Mouse (Mus musculus) right cerebral cortex, postnatal 10 days (tissue): ENCODE results near the gene Prr5l.
"Not testable (repeated sequence)": the region's sequence is repeated elsewhere in the genome, so short reads cannot be mapped to it uniquely, and the experiment has no call there.

Source experiments
- DNase-seq, 2 experiments: peaks; one replicate each; pipeline ENCODE4 v3.0.0; 2021; ENCODE audit warnings: low spot score in 2 of 2

The Prr5l gene

DNA sequence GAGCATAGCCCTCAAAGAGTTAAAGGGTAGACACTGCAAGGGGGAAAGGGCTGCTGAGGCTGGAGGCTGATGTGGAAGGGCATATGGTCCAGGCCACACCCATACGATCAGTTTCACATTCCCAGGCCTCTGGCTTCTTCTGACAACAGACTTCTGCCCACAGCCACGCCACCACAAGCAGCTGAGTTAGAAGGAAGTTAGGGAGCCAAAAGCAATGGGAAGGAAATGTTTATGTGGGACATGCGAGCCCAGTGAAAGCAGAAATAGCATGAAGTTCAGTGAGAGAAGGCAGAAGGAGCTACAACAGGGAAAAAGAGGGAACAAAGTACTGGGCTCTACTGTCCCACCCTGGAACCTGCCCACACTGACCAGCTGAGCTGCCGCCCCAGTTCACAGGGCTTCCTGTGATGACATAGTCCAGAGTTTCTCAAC lies 119.9 kb downstream of the Prr5l start:
- DNase-seq: no peak

DNA sequence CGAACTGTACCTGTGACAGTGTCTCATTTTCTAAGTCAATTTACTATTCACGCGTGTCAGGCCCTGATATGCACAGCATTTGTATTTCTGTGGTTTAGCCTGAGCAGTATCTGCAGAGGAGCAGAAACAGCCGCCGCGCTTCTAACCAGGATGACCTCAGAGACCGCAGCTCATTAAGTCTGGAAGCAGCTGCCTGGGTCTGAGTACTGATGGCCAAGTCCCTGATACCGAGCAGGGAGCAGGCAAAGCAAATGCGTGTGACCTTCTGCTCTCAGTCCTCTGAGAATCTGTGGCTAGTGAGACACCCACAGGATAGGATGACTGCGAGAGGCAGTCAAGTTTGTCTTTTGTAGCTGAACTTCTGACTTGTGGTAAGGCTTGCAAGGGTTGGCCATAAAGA lies 120.4 kb downstream of the Prr5l start:
- no peak for DNase-seq

DNA sequence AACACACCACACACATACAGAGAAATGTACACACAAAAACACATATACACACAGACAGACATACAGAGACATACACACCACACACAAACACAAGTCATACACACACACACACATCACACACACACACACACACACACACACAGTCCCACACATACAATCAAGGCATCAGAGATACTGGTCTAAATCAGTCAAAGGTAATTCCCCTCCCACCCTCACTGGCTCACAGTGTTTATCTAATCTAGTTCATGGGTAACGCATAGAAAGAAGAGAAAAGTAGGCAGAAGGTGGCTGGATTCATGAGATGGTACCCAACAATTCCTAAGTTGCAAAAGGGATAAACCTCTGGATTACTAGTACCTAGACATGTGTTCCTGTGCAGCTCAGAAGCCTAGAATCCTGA lies 120.9 kb downstream of the Prr5l start:
- DNase-seq: no peak

DNA sequence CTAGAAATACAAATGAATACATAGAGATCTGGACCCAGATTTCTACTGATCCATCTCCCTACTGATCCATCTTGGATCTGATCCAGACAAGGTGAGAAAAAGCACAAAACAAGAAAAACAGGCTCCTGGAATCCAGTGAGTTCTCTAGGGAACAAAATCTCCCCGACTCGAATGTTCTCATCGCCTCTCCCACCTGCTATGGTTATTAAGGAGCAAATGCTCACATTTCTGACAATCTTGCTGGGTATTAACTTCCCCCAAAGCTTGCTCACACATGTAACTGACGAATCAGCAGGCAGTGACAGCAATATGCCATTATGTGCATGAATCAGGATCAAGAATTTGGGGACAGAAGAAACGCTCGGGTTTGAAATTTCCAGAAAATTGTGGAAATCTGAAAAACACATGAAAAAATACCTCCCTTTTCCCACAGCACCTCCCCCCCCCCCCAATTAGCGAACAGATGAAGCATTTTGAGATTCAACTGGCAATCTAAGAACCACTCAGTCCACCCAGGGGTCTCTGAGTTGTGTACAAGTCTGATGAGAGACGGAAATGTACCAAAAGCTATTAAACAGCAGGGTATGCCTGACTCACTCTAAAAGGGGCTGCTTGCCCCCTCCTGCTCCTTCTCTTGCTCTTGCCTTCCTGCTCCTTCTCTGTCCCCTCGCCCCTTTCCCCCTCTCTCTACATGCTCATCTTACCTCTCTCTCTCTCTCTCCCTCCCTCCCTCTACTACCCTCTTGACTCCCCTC lies 123.1 kb downstream of the Prr5l start:
- no peak for DNase-seq

DNA sequence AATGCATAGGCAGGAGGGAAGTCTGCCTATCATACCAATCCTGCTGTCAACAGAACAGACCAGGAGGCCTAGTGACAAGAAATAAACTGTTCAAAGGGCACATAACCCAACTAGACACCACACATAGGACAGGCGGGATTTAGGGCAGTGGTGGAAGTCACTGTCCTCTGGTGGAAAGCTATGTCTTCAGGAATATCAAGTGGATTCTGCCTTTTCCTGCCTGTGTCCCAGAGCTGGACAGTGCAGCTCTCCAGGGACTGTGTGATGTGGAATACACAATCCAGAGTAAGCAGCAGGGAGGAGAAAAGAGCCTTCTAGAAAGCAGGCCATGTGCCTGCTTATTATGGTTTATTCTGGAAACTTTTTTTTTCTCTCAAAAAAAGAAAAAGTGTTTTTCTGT lies 125.0 kb downstream of the Prr5l start:
- no peak for DNase-seq

DNA sequence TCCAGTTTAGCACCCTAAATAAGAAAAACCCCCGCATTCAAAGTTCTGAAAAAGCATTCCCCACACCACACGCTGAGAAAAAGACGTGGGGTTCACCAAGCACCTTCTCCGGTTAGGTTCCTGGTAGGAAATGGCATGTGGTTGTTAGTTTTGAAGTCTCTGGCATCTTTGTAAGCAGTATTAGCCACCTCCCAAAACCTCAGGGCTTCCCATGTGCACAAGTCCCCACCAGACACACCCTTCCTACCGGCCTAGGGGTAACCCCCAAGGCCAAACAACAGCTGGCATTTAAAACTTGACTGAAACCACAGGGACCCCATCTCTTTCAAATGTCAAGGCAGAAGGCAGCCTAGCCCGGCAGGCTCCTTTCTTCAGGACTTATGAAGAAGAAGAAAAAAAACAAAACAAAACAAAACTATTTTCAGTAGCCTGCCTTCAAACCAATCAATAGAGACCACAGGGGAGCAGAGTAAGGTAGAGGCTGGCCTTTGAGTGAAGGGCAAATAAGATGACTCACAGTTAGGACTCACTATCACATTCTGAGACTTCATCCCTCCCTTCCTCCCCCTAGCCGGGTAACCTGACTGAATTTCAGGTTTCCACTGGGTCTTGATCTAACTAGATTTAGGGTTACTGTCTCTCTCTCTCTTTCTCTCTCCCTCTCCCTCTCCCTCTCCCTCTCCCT lies 126.6 kb downstream of the Prr5l start:
- DNase-seq: no peak

DNA sequence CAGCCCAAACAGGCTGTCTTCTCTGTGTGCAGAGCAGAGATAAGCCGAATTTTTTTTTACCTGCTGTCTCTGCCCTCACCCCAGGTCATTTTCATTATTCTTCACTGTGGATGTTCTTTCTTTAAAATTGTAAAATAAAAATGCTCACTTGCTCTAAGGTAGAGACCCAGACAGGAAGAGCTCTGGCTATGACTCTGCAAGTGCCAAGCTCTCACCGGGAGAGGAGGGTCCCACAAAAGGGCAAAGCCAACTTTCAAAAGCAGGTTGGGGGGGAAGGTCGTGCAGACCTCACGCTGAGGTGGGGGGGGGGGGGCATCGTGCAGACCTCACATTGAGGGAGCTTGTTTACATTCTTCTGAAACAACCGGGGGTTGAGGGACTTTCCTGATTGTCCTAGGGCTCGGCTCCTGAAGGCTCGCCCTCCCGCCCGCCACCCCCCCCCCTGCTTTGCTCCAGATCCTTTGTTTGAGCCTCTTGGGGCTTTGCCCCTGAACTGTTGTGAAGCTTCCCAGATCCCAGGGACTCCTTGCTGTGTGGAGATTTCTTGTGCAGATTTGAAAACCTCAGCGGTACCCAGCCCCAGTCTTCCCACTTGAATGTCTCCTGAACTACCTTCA lies 127.8 kb downstream of the Prr5l start:
- no peak for DNase-seq

DNA sequence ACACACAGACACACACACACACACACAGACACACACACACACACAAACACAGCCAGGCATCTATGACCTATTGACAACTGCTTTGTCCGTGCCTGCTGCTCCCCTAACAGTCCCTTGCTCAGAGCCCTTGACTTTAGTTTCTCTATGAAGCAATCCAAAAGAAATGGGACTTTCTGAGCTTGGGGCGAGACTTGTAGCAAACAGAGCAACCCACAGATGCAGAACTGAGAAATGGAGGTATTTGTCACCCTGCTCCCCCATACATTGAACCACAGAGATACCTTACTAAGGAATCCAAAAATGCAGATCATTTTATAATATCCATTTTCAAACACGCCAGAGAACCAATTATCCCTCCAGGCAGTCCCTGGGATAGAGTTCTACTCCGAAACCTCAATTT lies 128.4 kb downstream of the Prr5l start:
- no peak for DNase-seq

DNA sequence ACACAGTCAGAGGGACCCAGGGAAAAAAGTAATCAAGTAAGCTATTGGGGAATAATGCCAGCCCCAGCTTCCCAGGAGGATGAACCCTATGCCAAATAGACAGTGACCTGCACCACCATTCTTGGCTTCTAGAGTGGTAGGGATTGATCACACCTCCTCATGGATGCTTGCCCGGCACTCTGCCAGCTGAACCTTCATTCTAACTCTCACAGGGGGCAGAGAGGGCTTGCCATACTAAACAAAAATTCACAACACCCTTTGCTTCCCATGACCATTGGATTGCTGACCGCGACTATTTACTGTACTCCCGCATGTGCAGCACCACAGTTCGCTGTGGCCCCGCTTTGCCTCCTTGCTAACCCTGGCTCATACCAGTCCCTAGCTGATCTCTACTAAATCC lies 129.8 kb downstream of the Prr5l start:
- no peak for DNase-seq

DNA sequence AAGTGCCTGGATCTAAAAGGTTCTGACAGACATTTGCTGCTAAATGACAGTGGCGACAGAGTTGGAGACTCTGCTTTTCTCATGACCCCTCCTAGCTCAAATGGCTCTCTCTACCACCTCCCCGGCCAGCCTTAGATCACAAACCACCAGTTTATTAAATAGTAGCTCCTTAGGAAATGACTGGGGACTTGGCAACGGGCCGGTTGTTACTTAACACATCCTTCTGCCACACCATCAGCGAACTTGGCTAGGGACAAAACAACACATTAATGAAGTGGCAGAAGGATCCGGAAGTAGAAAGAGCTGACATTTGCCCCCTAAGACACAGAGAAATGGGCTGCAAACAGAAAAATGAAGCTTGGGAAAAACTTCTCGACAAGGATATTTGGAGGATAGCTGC lies 130.4 kb downstream of the Prr5l start:
- DNase-seq: no peak

DNA sequence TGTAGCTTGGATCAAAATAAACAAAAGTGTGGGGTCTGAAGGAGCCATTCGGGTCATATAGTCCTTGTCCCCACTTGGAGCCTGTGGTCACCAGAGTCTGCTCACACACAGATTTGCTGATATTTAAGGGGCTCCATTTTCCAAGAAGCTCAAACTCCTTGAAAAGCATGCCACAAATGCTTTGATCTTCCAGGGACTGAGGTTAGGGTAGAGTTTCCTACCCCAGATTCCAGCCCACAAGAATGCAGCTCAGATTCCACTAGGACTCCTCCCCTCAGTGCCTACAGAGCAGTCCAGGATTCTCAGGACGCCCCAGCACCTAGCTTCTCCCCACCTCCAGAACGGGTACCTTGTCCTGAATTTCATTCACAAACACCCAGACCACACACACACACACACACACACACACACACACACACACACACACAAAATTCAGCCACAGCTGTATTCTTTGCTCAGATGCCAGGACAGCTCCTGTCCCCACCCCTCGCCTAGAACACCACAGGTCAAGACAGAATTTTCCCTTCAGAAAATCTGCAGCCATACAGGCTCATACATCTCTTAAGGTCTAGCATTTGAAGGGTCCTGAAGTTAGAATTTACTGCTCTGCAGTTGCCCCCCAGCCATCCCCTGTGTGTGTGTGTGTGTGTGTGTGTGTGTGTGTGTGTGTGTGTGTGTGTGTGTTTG lies 131.4 kb downstream of the Prr5l start:
- no peak for DNase-seq

DNA sequence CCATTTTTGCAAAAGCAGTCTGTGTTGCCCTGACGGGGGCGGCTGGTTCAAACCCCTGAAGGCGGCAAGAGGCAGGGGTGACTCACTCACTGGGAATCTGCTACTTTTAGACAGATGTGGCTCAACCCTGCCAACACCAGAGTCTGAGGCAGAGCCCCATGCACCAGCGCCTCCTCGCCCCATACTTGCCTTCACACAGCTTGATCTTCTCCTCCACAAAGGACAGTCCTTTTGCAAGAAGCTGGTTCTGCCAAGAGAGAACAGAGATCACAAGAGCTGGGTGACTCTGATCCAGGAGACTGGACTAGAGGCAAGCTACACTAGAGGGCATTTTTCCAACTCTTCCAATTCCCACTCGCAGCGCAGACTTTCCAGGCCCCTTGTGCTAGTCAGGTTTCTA lies 136.3 kb downstream of the Prr5l start:
- DNase-seq: no peak

DNA sequence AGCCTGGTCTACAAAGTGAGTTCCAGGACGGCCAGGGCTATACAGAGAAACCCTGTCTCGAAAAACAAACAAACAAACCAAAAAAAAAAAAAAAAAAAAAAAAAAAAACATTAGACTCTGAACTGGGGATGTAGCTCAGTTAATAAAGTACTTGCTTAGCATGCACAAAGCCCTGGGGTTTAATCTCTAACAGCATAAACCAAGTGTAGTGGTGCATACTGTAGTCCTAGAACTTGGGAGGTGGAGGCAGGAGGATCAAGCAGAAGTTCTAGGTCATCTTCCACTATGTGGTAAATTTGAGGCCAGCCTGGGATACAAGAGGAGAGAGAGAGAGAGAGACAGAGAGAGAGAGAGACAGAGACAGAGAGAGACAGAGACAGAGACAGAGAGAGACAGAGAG lies 137.2 kb downstream of the Prr5l start:
- DNase-seq: not testable (repeated sequence)

DNA sequence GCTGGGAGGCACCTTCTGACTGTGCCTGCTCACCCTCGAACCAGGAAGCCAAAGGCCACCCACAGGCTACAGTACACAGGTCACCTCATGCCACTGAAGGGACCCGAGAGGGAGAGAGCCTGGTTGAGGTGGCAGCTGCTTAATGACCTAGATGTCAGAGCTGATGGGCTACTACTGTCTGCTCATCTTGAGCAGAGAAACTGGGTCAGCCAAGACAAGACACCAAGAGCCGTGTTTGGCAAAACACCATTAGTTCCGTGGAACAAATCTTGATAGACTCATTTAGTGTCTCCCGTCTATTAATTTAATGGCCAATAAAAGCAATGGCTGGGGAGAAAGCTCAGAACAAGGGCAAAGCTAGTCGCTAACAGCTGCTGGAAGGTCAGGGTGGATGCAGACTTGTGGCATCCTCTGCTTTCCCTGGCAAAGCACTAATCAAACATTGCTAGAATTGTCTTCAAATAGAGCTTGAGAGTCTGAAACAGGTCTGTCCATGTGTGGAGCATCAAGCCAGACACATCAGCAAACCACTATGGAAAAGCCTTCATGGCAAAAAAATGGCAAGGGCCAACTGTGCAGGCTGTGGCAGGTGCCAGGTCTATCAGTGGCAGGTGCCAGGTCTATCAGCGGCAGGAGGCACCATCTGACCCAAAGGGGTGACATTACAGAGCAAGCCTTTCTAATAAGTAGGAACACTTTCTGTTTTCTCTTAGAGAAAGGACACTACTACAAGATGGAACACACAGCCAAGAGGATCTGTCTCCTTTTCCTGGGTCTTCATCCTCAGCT lies 140.6 kb downstream of the Prr5l start:
- DNase-seq: no peak

DNA sequence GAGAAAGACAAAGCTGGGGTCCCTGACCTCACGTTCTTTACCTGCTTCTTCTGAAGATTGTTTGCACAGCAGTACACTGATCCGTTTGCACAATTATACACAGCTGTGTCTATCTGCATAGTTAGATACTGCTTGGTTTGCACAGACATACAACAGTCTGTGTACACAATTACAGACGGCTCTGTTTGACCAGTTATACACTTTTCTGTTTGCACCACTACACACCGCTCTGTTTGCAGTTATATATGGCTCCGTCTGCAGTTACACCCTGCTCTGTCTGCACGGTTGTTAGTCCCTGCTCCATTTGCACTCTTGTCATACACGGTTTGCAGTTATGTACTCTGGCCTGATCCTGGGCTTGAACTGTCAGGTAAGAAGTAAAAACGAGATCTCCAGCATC lies 141.2 kb downstream of the Prr5l start:
- no peak for DNase-seq

DNA sequence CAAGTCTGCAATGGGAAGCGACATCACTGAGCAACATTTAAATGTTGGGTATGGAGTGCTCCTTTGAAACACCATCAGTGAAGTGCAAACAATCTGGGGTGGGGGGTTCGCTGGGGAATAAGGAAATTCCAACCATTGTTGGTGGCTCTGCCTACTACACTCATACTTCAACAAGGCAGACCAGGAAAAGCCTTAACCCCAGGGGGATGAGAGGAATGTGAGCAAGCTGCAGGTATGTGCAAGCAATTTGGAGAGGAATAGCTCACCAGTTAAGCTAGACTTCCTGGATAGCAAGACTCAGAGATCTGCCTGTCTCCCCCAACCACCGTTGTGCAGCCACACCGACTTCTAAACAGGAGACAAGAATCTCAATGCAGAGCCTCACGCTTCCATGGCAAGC lies 142.9 kb downstream of the Prr5l start:
- no peak for DNase-seq

DNA sequence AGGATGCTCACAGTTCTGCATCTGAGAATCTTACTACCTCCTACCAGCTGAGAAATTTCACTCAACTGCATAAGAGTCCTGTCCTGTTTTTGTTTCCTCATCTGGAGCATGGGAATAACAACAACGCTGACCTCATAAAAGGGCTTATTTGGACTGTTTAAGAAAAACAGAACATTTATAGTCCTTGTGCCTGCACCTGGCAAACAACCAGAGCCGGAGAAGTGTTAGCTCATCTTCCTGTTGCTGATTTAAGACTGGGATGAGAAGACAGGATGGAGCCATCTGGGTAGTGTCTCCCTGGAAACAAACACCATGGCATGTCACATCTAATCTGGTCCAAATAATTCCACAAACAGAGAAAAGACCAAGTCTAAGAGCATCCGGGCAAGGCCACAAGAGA lies 149.3 kb downstream of the Prr5l start:
- DNase-seq: peak; percentile 64 to 70

DNA sequence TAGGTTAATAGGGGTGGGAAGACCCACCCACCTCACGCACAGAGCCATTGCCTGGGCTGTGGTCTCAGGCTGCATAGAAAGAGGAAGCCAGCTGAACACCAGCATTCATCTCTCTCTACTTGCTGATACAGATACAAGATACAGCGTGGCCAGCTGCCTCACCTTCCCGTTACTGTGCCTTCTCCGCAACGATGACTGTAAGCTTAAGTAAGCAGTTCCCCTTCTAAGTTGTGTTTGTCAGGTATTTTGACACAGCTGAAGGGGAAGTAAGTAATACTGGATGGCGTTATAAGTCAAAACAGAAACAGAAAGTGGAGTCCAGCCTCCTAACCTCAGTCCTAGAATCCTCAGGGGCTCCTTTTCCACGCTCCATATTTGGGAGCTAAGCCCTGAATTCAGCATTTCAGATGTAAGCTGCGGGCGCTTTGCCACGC lies 150.0 kb downstream of the Prr5l start:
- no peak for DNase-seq

DNA sequence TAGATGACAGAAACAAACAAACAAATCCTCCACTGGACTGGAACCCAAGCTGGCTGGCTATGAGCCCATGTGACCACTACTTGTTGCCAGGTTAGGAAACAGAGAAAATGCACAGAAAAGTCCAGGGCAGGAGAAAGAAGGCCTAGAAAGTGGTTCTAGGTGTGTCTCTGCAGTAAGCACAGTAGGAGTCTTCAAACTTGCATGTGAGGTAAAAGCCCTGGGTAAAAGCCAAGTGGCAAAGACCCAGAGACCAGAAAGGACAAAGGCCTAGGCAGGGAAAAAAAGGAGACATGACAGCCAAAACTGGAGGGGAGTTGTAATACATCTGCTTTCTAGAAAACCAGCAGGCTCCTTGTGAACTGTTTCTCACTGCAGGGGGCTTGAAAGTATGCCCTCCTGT lies 151.9 kb downstream of the Prr5l start:
- no peak for DNase-seq

DNA sequence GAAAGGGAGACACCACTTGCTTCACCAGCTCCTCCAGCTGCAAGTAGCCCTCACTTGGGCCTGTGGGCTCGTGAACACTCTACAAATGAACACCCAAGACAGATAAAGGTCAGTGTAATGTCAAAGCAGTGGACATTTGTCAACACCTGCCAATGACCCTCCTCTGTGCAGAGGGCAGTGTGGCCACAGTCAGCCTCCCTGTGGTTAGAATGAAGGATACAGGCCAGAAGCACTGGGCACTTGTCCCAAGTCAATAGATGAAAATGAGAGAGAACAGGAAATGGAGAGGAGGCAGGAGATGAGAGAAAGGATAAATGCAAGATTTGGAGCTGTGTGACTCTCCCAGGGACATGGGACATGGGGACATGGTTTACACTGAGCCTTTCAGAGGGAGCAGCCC lies 153.4 kb downstream of the Prr5l start:
- no peak for DNase-seq

DNA sequence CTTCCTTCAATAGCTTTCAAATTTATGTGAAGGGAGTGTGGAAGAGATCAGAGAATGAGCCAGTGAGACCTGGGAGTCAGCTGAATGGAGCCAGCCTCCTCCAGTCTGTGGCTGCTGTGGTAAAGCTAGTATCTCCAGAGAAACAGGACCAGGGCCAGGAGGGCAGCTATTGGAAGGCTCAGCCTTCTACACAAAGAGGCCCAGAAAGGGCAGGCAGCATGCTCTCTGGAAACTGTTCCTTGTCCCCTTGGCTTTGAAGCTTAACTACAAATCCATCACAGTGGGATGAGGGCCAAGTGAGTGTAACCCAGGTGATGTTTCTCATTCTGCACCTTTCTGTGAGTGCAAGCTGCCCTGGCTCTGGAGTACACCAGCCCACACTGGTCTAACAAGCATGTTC lies 155.0 kb downstream of the Prr5l start:
- no peak for DNase-seq
